Mouse (Mus musculus) bone marrow, adult 2 months (tissue): Measurements from ENCODE around the gene Hydin. TPM values are rescaled to one million over a fixed set of nuclear protein-coding genes. Genes with fewer than 3 reads are reported as not detected.

Source experiments
- H3K27ac ChIP-seq: fragments of 200-500 bp; 2 replicates; pipeline ENCODE4 v1.5.1; 2012; ENCODE audit warnings: low read depth, mild to moderate bottlenecking, control low read depth, inconsistent platforms, low read length; ENCODE audit not compliant: control insufficient read depth, poor library complexity, insufficient read depth
- H3K4me1 ChIP-seq: fragments of 200-500 bp; 2 replicates; pipeline ENCODE4 v1.6.1; 2011; ENCODE audit warnings: low read length; ENCODE audit not compliant: control insufficient read depth, insufficient read depth
- H3K4me3 ChIP-seq: fragments of 200-500 bp; replicated peaks from 2 replicates; pipeline ENCODE3; 2011; ENCODE audit warnings: mild to moderate bottlenecking, low read depth, low read length, control low read depth; ENCODE audit not compliant: control insufficient read depth
- CTCF ChIP-seq: fragments of 200-500 bp; IDR thresholded peaks from 2 replicates; pipeline ENCODE4 v1.5.1; 2011; ENCODE audit warnings: low read length, control low read depth; ENCODE audit not compliant: control insufficient read depth, insufficient read depth
- POLR2A ChIP-seq: fragments of 200-500 bp; IDR thresholded peaks from 2 replicates; pipeline ENCODE4 v1.6.1; 2011; ENCODE audit warnings: low read depth, mild to moderate bottlenecking, control low read depth, low read length, borderline replicate concordance; ENCODE audit not compliant: control insufficient read depth
- WGBS: fragments of 180-500 bp; shearing (Covaris S2); methylation state at CpG from one replicate; pipeline ENCODE4 v1.1.7; 2018; 5-methylcytosine and 5-hydroxymethylcytosine counted together
- polyA plus RNA-seq: library from polyadenylated mRNA; stranded (reverse); fragments of >200 nt; gene quantifications from 2 replicates; pipeline ENCODE4 v1.2.4, GENCODE M21; 2011; ENCODE audit warnings: low replicate concordance; ENCODE audit not compliant: missing spikeins, insufficient read depth, insufficient read length

Gene Hydin
- polyA plus RNA-seq, 1 experiment = not detected

GRCm38 (mm10) chr8:110619919-110620318, 353.1 kb downstream of the Hydin start:
- Histone ChIP-seq H3K4me3 (no peak overlapping the region), H3K27ac (no peak overlapping the region)
- WGBS = 84% methylated on average over 5 of the region's 5 CpGs

GRCm38 (mm10) chr8:110626431-110626830, 359.7 kb downstream of the Hydin start:
- 79% methylated on average over 4 of the region's 4 CpGs for WGBS
- TF ChIP-seq CTCF = no peak
- TF ChIP-seq POLR2A = no peak

More at GRCm38 (mm10) chr8:110619919-110620318, 353.1 kb downstream of the Hydin start:
- TF ChIP-seq CTCF (no peak), POLR2A (no peak)
- H3K4me1 ChIP-seq = no peaks in the 10 kb centered on the region; the same call in 1 of the 2 replicates

GRCm38 (mm10) chr8:110629245-110630063, 362.7 kb downstream of the Hydin start:
- Histone ChIP-seq H3K4me3 (no peak overlapping the region), H3K27ac (no peak overlapping the region), H3K4me1 (no peaks in the 10 kb centered on the region)
- TF ChIP-seq CTCF (peak; percentile 9; the same call in 1 of the 2 replicates), POLR2A (no peak)
- WGBS = 81% methylated on average over 9 of the region's 9 CpGs

More at GRCm38 (mm10) chr8:110626431-110626830, 359.7 kb downstream of the Hydin start:
- no peaks in the 10 kb centered on the region for H3K4me1 ChIP-seq
- H3K27ac ChIP-seq = no peak overlapping the region
- H3K4me3 ChIP-seq = no peak overlapping the region

GRCm38 (mm10) chr8:110630079-110630478, 363.3 kb downstream of the Hydin start:
- Histone ChIP-seq H3K4me3 (no peak overlapping the region), H3K4me1 (no peaks in the 10 kb centered on the region), H3K27ac (no peak overlapping the region)
- TF ChIP-seq CTCF (no peak), POLR2A (no peak)
- 87% methylated on average over 3 of the region's 3 CpGs for WGBS

GRCm38 (mm10) chr8:110630571-110631071, 363.8 kb downstream of the Hydin start:
- no peak overlapping the region for H3K4me3 ChIP-seq
- WGBS = 65% methylated on average over 8 of the region's 8 CpGs
- TF ChIP-seq CTCF = no peak
- TF ChIP-seq POLR2A = no peak
- H3K4me1 ChIP-seq = no peaks in the 10 kb centered on the region
- H3K27ac ChIP-seq = no peak overlapping the region

- H3K4me3 ChIP-seq = no peak overlapping the region
- no peak overlapping the region for H3K27ac ChIP-seq
- 91% methylated on average over 7 of the region's 7 CpGs for WGBS
- TF ChIP-seq POLR2A (no peak), CTCF (no peak)
- no peaks in the 10 kb centered on the region for H3K4me1 ChIP-seq
Measured at GRCm38 (mm10) chr8:110631201-110631600, 364.4 kb downstream of the Hydin start.

GRCm38 (mm10) chr8:110633814-110634213, 367.0 kb downstream of the Hydin start:
- no peak for TF ChIP-seq POLR2A
- no peak overlapping the region for H3K4me3 ChIP-seq
- no peaks in the 10 kb centered on the region for H3K4me1 ChIP-seq
- H3K27ac ChIP-seq = no peak overlapping the region
- WGBS = 94% methylated on average over 3 of the region's 3 CpGs

- Histone ChIP-seq H3K27ac (no peak overlapping the region), H3K4me1 (no peaks in the 10 kb centered on the region), H3K4me3 (no peak overlapping the region)
- WGBS = 89% methylated on average over 6 of the region's 6 CpGs
- TF ChIP-seq POLR2A (no peak), CTCF (no peak)
Measured at GRCm38 (mm10) chr8:110636182-110636581, 369.4 kb downstream of the Hydin start.
